14 mouse cellular contexts compared by ENCODE assay signal in the genomic region with DNA sequence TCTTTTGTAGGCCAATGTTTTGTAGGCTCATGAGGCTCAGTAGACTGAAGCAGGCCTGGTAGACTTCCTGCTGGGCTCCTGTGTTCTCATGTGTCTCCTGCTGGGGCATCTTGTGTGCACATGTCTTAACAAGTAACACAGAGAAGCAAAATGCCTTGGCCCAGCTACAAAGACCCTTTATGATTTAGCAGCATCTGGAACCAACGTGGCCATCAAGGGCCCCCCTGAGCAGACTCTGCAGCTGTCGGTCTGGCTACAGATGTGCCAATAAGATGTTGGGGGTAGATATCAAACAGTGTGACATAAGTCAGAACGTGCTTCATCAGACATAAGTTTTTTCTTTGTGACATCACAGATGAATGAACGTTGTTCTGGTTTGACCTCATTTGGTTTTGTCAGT.
"Had no signal": no experiment of that assay in that cellular context is flagged by ENCODE, and none has a peak within 500 bp of the region (broad histone marks: within the 10 kb centered on the region; RNA-seq: fewer than 3 reads in every experiment).

No protein-coding gene starts in this region.

- DNase-seq: kidney, adult 8-10 months; kidney, postnatal 25 days; liver, embryonic 13.5 days; liver, postnatal 0 days; midbrain, embryonic 14.5 days; right cerebral cortex, adult 18-20 months; right cerebral cortex, postnatal 4 days; spleen, adult 18-20 months; thymus, adult 18-20 months; thymus, postnatal 14 days had no signal

- H3K27me3 ChIP-seq: limb, embryonic 12.5 days; liver, embryonic 13.5 days; lung, embryonic 15.5 days had no signal

- H3K27ac ChIP-seq: left cerebral cortex, adult 2 months; limb, embryonic 12.5 days; liver, embryonic 13.5 days; lung, embryonic 15.5 days had no signal

- H3K36me3 ChIP-seq: limb, embryonic 12.5 days; liver, embryonic 13.5 days; lung, embryonic 15.5 days had no signal

- H3K9ac ChIP-seq: limb, embryonic 12.5 days; liver, embryonic 13.5 days; liver, postnatal 0 days; lung, embryonic 15.5 days had no signal

- H3K4me2 ChIP-seq: limb, embryonic 12.5 days; liver, embryonic 13.5 days; lung, embryonic 15.5 days had no signal

- H3K4me3 ChIP-seq: left cerebral cortex, adult 2 months; limb, embryonic 12.5 days; liver, embryonic 13.5 days; lung, embryonic 15.5 days had no signal

- ATAC-seq: intestine, postnatal 0 days; liver, postnatal 0 days had no signal

- H3K9me3 ChIP-seq: limb, embryonic 12.5 days; liver, embryonic 13.5 days; lung, embryonic 15.5 days had no signal

- H3K4me1 ChIP-seq: liver, embryonic 13.5 days; lung, embryonic 15.5 days had no signal
